In genomic region chr19:24842080-24842479, GRCm38 (mm10) we compare ENCODE assay signal across 20 mouse cellular contexts. TPM values are rescaled to one million over a fixed set of nuclear protein-coding genes. Genes with fewer than 3 reads are reported as not detected.
A peak's percentile ranks its signal among the peaks of the same experiment; 100 is the strongest.
DNase-seq lines count a peak whose midpoint lies in the region; ATAC-seq and TF ChIP-seq lines count a peak whose summit lies in the region.
"Had no signal": no experiment of that assay in that cellular context is flagged by ENCODE, and none has a peak within 500 bp of the region (broad histone marks: within the 10 kb centered on the region; RNA-seq: fewer than 3 reads in every experiment).

No protein-coding gene starts in this region.

- POLR2A ChIA-PET in Patski (lab: Charles Lee) = interaction anchor here (0.6 kb wide), 1 partner anchor 26 kb away, joined by 3 read pairs; no protein-coding TSS in a partner anchor

- 79% methylated on average over 3 of the region's 3 CpGs for WGBS in kidney, embryonic 15.5 days

- no peak overlapping the region for H3K4me2 ChIP-seq in kidney, embryonic 15.5 days
- H3K4me2 ChIP-seq: forebrain, embryonic 13.5 days; heart, embryonic 12.5 days; hindbrain, embryonic 15.5 days had no signal

- H3K27me3 ChIP-seq in Patski = no peaks in the 10 kb centered on the region
- no peaks in the 10 kb centered on the region for H3K27me3 ChIP-seq in kidney, embryonic 15.5 days
- H3K27me3 ChIP-seq: forebrain, embryonic 13.5 days; heart, embryonic 12.5 days; hindbrain, embryonic 15.5 days had no signal

- in situ Hi-C loops in Patski (cut with MboI; ENCODE audit: low pct_unique_long_range_greater_than_20kb) = no loop called here

- H3K4me3 ChIP-seq in kidney, embryonic 15.5 days (replicated peaks) = no peak overlapping the region
- H3K4me3 ChIP-seq: embryonic facial prominence, embryonic 10.5 days; forebrain, embryonic 13.5 days; heart, embryonic 12.5 days; hindbrain, embryonic 15.5 days had no signal

- no peak overlapping the region for H3K9ac ChIP-seq in kidney, embryonic 15.5 days
- H3K9ac ChIP-seq: forebrain, embryonic 13.5 days; forebrain, postnatal 0 days; heart, embryonic 12.5 days; hindbrain, embryonic 15.5 days had no signal

- ATAC-seq in Patski = peak; percentile 45
- peak; percentile 52; the same call in 1 of the 2 replicates for ATAC-seq in kidney, embryonic 15.5 days (replicated peaks; ENCODE audit: low FRiP score)
- ATAC-seq: forebrain, embryonic 13.5 days; forebrain, postnatal 0 days had no signal

- no peak overlapping the region for H3K27ac ChIP-seq in kidney, embryonic 15.5 days
- H3K27ac ChIP-seq: embryonic facial prominence, embryonic 10.5 days; forebrain, embryonic 13.5 days; hindbrain, embryonic 15.5 days had no signal

- H3K4me1 ChIP-seq in kidney, embryonic 15.5 days = peaks cover 14% of the 10 kb centered on the region

- no peaks in the 10 kb centered on the region for H3K36me3 ChIP-seq in kidney, embryonic 15.5 days
- H3K36me3 ChIP-seq: embryonic facial prominence, embryonic 10.5 days; hindbrain, embryonic 15.5 days had no signal

- H3K9me3 ChIP-seq in kidney, embryonic 15.5 days (replicated peaks) = no peaks in the 10 kb centered on the region
- H3K9me3 ChIP-seq: embryonic facial prominence, embryonic 10.5 days; forebrain, embryonic 13.5 days; heart, embryonic 12.5 days; hindbrain, embryonic 15.5 days had no signal

- CTCF ChIA-PET in Patski (lab: Charles Lee) = interaction anchor here (0.8 to 1.6 kb wide), 2 partner anchors 17 to 137 kb away, joined by 3 to 5 read pairs; no protein-coding TSS in a partner anchor

- peak; percentile 45 for DNase-seq in Muller cell, postnatal 12 days (ENCODE audit: inconsistent ontology term)
- peak; percentile 48 for DNase-seq in Patski (ENCODE audit: low read depth, low spot score)
- DNase-seq in kidney, postnatal 25 days = peak; percentile 9 to 55
- DNase-seq in testis, postnatal 10 days (ENCODE audit: low spot score) = no peak
- no peak for DNase-seq in thymus, postnatal 4 days
- no peak for DNase-seq in lung, postnatal 14 days
- DNase-seq: adrenal gland, postnatal 25 days; cerebellum, adult 18-20 months; cerebellum, adult 9-11 months; cerebellum, postnatal 36 days; forebrain, postnatal 0 days; gastrocnemius, postnatal 14 days had no signal

- no peak for TF ChIP-seq CTCF in Patski (IDR thresholded peaks at IDR 0.05)

RNA-seq across cellular contexts. Expression of gene Pgm5, which starts 19.6 kb away (rescaled TPM):
- polyA plus RNA-seq in Patski (2021) = 4.0 TPM
- polyA plus RNA-seq in kidney, embryonic 15.5 days (2015; fragmentation: Nextera tagmentation; extraction: Ambion mirVana) = 2.0 and 2.8 TPM in 2 replicates

RNA-seq across cellular contexts. Expression of gene Gm10053, which starts 33.4 kb away (rescaled TPM):
- polyA plus RNA-seq in Patski (2021) = 315 TPM
- 279 and 310 TPM in 2 replicates for polyA plus RNA-seq in kidney, embryonic 15.5 days (2015; fragmentation: Nextera tagmentation; extraction: Ambion mirVana)

RNA-seq across cellular contexts. Expression of gene Foxd4, which starts 58.9 kb away (rescaled TPM):
- polyA plus RNA-seq in Patski (2021) = 0.08 TPM
- not detected in 2 replicates for polyA plus RNA-seq in kidney, embryonic 15.5 days (2015; fragmentation: Nextera tagmentation; extraction: Ambion mirVana)
- polyA plus RNA-seq: embryonic facial prominence, embryonic 10.5 days; embryonic facial prominence, embryonic 14.5 days; forebrain, embryonic 13.5 days; forebrain, postnatal 0 days; gonadal fat pad, adult 2 months; heart, embryonic 12.5 days; heart, embryonic 16.5 days had no signal

Comparison
In these comparisons a context has a peak if more than half of its experiments do, and no peak if none do; other contexts are left out.
1. DNase-seq: peak in Muller cell, postnatal 12 days (single experiment), Patski (single experiment) and kidney, postnatal 25 days (2 of 2); none in testis, postnatal 10 days (single experiment), thymus, postnatal 4 days (single experiment) and lung, postnatal 14 days (single experiment).